Mouse (Mus musculus) midbrain, postnatal 0 days (tissue): ENCODE measurements around the gene Thsd4. TPM values are rescaled to one million over a fixed set of nuclear protein-coding genes. Genes with fewer than 3 reads are reported as not detected.
"Not testable (repeated sequence)": the region's sequence is repeated elsewhere in the genome, so short reads cannot be mapped to it uniquely, and the experiment has no call there.

Experiments
- ATAC-seq: fragments of 200-750 bp; cut with Nextera tagmentation; 2 replicates; pipeline ENCODE4 v1.8.0; 2017; ENCODE audit warnings: moderate number of reproducible peaks, mild to moderate bottlenecking, moderate TSS enrichment, moderate library complexity; ENCODE audit not compliant: low FRiP score
- DNase-seq: peaks from one replicate; pipeline ENCODE4 v3.0.0-alpha.2; 2015; ENCODE audit warnings: low spot score
- H3K27ac ChIP-seq: fragments of 300-500 bp; sonication (generic); 2 replicates; pipeline ENCODE4 v1.5.1; 2014; ENCODE audit warnings: low read depth, mild to moderate bottlenecking, low read length, mixed read lengths
- H3K27me3 ChIP-seq: fragments of 300-500 bp; sonication (generic); 2 replicates; pipeline ENCODE4 v1.6.1; 2014; ENCODE audit warnings: low read length, control low read depth, mixed read lengths; ENCODE audit not compliant: insufficient read depth
- H3K36me3 ChIP-seq: fragments of 300-500 bp; sonication (generic); 2 replicates; pipeline ENCODE4 v1.6.1; 2014; ENCODE audit warnings: low read length, control low read depth, mixed read lengths; ENCODE audit not compliant: insufficient read depth
- H3K4me1 ChIP-seq: fragments of 300-500 bp; sonication (generic); 2 replicates; pipeline ENCODE4 v1.6.1; 2014; ENCODE audit warnings: mild to moderate bottlenecking, control low read depth, antibody characterized with exemption, low read length, mixed read lengths; ENCODE audit not compliant: insufficient read depth
- H3K4me2 ChIP-seq: fragments of 300-500 bp; sonication (generic); 2 replicates; pipeline ENCODE4 v1.6.1; 2014; ENCODE audit warnings: low read depth, mild to moderate bottlenecking, low read length, mixed read lengths; ENCODE audit not compliant: poor library complexity, severe bottlenecking
- H3K4me3 ChIP-seq: fragments of 300-500 bp; sonication (generic); 2 replicates; pipeline ENCODE4 v1.5.1; 2014; ENCODE audit warnings: low read depth, mild to moderate bottlenecking, low read length, moderate library complexity
- H3K9ac ChIP-seq: fragments of 300-500 bp; sonication (generic); replicated peaks from 2 replicates; pipeline ENCODE4 v1.6.1; 2014; ENCODE audit warnings: mild to moderate bottlenecking, low read length, moderate library complexity, mixed read lengths; ENCODE audit not compliant: poor library complexity, severe bottlenecking
- H3K9me3 ChIP-seq: fragments of 300-500 bp; sonication (generic); 2 replicates; pipeline ENCODE4 v1.6.1; 2016; ENCODE audit warnings: low read length, control low read depth
- CTCF ChIP-seq: IDR thresholded peaks from 2 replicates; pipeline ENCODE4 v1.5.1; 2016; ENCODE audit warnings: antibody characterized with exemption, mild to moderate bottlenecking
- whole genome bisulfite sequencing: fragments of 180-500 bp; shearing (Covaris S2); extraction: QIAGEN DNeasy Blood & Tissue Kit; methylation state at CpG from one replicate; pipeline ENCODE4 v1.1.7; 2014; 5-methylcytosine and 5-hydroxymethylcytosine counted together
- polyA plus RNA-seq: library from polyadenylated mRNA; unstranded; fragments of >200 nt; fragmentation: Nextera tagmentation; extraction: Ambion mirVana; gene quantifications from 2 replicates; pipeline ENCODE4 v1.2.1, GENCODE M21; 2015
- total RNA-seq: library from RNA; depleted of rRNA; stranded (reverse); fragments of >200 nt; gene quantifications from 2 replicates; pipeline ENCODE4 v1.2.3, GENCODE M21; 2014

Thsd4 gene
- total and polyA plus RNA-seq, 2 experiments from 2014 or later: 4.8 to 23.6 TPM

DNA sequence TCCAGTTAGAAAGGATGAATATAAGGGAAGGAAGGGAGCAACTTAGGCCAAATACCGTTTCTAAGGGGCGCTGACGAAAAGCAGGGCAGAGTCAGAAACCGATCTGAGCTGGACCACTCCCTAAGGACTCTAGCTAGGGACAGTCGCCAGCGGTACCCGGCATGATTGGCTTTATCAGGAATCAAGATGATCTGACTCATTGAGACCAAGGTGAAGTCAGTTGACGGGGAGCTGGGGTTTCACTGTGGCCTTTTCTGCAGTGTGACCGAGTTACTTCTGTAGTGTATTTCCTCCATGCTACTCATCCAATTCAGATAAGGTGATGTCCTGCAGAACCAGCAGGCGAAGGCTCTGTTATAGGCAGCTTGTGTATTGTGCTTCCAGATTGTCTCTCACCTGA, 556.8 kb downstream of the Thsd4 start:
- WGBS: 89% methylated on average over 10 of the region's 10 CpGs
- DNase-seq (no peak), ATAC-seq (no peak)
- TF ChIP-seq CTCF: no peak
- Histone ChIP-seq H3K27me3 (no peaks in the 10 kb centered on the region), H3K9me3 (no peaks in the 10 kb centered on the region), H3K4me2 (no peak overlapping the region), H3K4me3 (no peak overlapping the region), H3K4me1 (no peaks in the 10 kb centered on the region), H3K27ac (no peak overlapping the region), H3K9ac (no peak overlapping the region), H3K36me3 (no peaks in the 10 kb centered on the region)

DNA sequence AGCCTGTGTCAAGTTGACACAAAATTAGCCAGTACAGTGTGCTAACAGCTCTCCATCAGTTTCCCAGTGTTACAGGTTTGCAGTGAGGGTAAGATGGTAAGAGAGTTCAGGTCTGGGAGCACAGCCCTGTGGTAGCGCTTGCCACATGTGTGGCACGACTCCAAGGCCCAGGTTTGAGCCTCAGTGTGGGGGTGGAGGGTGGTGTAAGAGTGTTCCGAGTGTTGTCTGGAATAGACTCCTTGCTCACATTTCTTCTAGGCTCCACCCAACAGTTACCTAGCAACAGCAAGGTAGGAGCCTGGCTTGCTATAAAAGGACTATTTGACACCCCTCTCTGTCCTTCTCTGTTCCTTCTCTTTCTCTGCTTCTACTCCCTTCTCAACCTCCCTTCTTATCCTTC, 557.5 kb downstream of the Thsd4 start:
- Histone ChIP-seq H3K27ac (no peak overlapping the region), H3K9me3 (no peaks in the 10 kb centered on the region), H3K27me3 (no peaks in the 10 kb centered on the region), H3K36me3 (no peaks in the 10 kb centered on the region), H3K4me2 (no peak overlapping the region), H3K4me3 (no peak overlapping the region), H3K9ac (no peak overlapping the region), H3K4me1 (no peaks in the 10 kb centered on the region)
- no peak for DNase-seq
- 69% methylated on average over 3 of the region's 3 CpGs for WGBS
- ATAC-seq: no peak
- TF ChIP-seq CTCF: no peak

GRCm38 (mm10) chr9:59961201-59961955, 560.5 kb downstream of the Thsd4 start:
- Histone ChIP-seq H3K36me3 (no peaks in the 10 kb centered on the region), H3K9ac (no peak overlapping the region), H3K27me3 (no peaks in the 10 kb centered on the region), H3K4me3 (no peak overlapping the region), H3K4me1 (no peaks in the 10 kb centered on the region), H3K4me2 (no peak overlapping the region), H3K27ac (no peak overlapping the region), H3K9me3 (no peaks in the 10 kb centered on the region)
- no peak for TF ChIP-seq CTCF
- WGBS: 56% methylated on average over 14 of the region's 14 CpGs
- DNase-seq: no peak
- ATAC-seq: no peak

- TF ChIP-seq CTCF: no peak
- WGBS: 82% methylated on average over 10 of the region's 10 CpGs
These were observed 561.3 kb downstream of the Thsd4 start, which contains the start of gene Nr2e3 for GRCm38 (mm10) chr9:59960559-59960958. Gene Nr2e3, minus strand, starts transcription at chr9:59960659.

DNA sequence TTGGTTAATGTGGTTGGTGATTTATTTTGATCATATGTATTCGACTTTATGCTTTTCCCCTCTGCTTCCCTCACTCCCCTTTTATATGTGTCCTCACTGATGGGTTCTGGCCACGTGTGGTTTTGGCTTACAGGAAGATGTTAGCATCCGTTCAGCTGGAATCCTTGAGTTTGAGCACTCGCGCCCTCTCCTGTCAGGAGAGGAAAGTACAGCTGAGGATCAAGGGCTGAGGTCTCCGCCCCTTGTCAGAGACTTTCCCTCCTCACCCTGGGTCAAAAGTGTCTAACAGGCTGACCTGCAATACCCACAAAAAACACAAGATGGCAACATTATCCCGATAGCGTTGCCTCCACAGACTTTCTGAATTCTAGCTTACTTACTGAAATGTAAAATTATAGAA, 562.6 kb downstream of the Thsd4 start:
- TF ChIP-seq CTCF: peak; percentile 97
- 3% methylated on average over 8 of the region's 8 CpGs for WGBS
- Histone ChIP-seq H3K9ac (no peak overlapping the region), H3K4me2 (no peak overlapping the region), H3K36me3 (no peaks in the 10 kb centered on the region), H3K9me3 (no peaks in the 10 kb centered on the region), H3K4me3 (no peak overlapping the region), H3K4me1 (no peaks in the 10 kb centered on the region), H3K27me3 (no peaks in the 10 kb centered on the region), H3K27ac (no peak overlapping the region)
- ATAC-seq (peak; percentile 82), DNase-seq (peak; percentile 93)

More at GRCm38 (mm10) chr9:59960559-59960958, 561.3 kb downstream of the Thsd4 start, which contains the start of gene Nr2e3:
- H3K9ac ChIP-seq: no peak within 1 kb of the TSS
- no peaks in the 10 kb centered on the region for H3K9me3 ChIP-seq
- ATAC-seq (no peak), DNase-seq (no peak)
- no peak within 1 kb of the TSS for H3K4me2 ChIP-seq
- H3K27me3 ChIP-seq: no peaks in the 10 kb centered on the region
- no peaks in the 10 kb centered on the region for H3K4me1 ChIP-seq
- no peaks in the 10 kb centered on the region for H3K36me3 ChIP-seq
- no peak within 1 kb of the TSS for H3K27ac ChIP-seq
- H3K4me3 ChIP-seq: no peak within 1 kb of the TSS

GRCm38 (mm10) chr9:59958115-59958514, 563.7 kb downstream of the Thsd4 start:
- H3K4me3 ChIP-seq, H3K4me1 ChIP-seq, ATAC-seq, H3K4me2 ChIP-seq, H3K9ac ChIP-seq, DNase-seq, H3K27ac ChIP-seq, H3K27me3 ChIP-seq, H3K9me3 ChIP-seq, H3K36me3 ChIP-seq: not testable (repeated sequence)
- whole genome bisulfite sequencing: 70% methylated on average over 1 of the region's 1 CpGs
